Mouse (Mus musculus) MEL (cell line): Measurements from ENCODE around the gene Lingo1. TPM values are rescaled to one million over a fixed set of nuclear protein-coding genes. Genes with fewer than 3 reads are reported as not detected.

Source experiments
- DNase-seq: peaks from one replicate; pipeline ENCODE4 v3.0.0; 2011; ENCODE audit warnings: low read depth, low spot score
- H3K27ac ChIP-seq: 2 replicates; pipeline ENCODE4 v1.5.1; 2012; ENCODE audit warnings: low read depth, mild to moderate bottlenecking, control low read depth, low read length, moderate library complexity; ENCODE audit not compliant: control insufficient read depth
- H3K27me3 ChIP-seq, 2 experiments: fragments of 150-350 bp in 1 of 2; sonication (generic) in 1 of 2; 2 replicates each; pipeline ENCODE4 v1.6.1; 2012; ENCODE audit warnings: low read length in 2 of 2, mild to moderate bottlenecking in 2 of 2, improper control_type of control experiment in 1 of 2, moderate library complexity in 1 of 2; ENCODE audit not compliant: insufficient read depth in 2 of 2, control insufficient read depth in 1 of 2
- H3K36me3 ChIP-seq, 2 experiments: 2 replicates each; pipeline ENCODE4 v1.6.1; 2012 to 2014; ENCODE audit warnings: low read length in 2 of 2, improper control_type of control experiment in 1 of 2, inconsistent platforms in 1 of 2, mild to moderate bottlenecking in 1 of 2; ENCODE audit not compliant: insufficient read depth in 2 of 2, control insufficient read depth in 1 of 2
- H3K4me1 ChIP-seq, 2 experiments: fragments of 150-350 bp in 1 of 2; sonication (generic) in 1 of 2; 2 replicates each; pipeline ENCODE4 v1.6.1; 2012; ENCODE audit warnings: low read length in 2 of 2, improper control_type of control experiment in 1 of 2, mild to moderate bottlenecking in 1 of 2; ENCODE audit not compliant: insufficient read depth in 2 of 2, control insufficient read depth in 1 of 2
- H3K4me3 ChIP-seq, 2 experiments: fragments of 150-350 bp in 1 of 2; sonication (generic) in 1 of 2; 2 replicates each; pipeline ENCODE4 v1.5.1; 2012; ENCODE audit warnings: low read depth in 2 of 2, low read length in 2 of 2, mild to moderate bottlenecking in 2 of 2, moderate library complexity in 2 of 2, control low read depth in 1 of 2, improper control_type of control experiment in 1 of 2; ENCODE audit not compliant: control insufficient read depth in 1 of 2, insufficient read depth in 1 of 2
- H3K79me2 ChIP-seq: 2 replicates; pipeline ENCODE4 v1.6.1; 2012; ENCODE audit warnings: mild to moderate bottlenecking, low read length, moderate library complexity; ENCODE audit not compliant: control insufficient read depth, poor library complexity, insufficient read depth
- H3K9ac ChIP-seq: 2 replicates; pipeline ENCODE4 v1.6.1; 2012; ENCODE audit warnings: low read depth, mild to moderate bottlenecking, control low read depth, low read length, moderate library complexity; ENCODE audit not compliant: control insufficient read depth, poor library complexity, severe bottlenecking
- H3K9me3 ChIP-seq: fragments of 150-350 bp; sonication (generic); replicated peaks from 2 replicates; pipeline ENCODE4 v1.6.1; 2012; ENCODE audit warnings: mild to moderate bottlenecking, low read length, improper control_type of control experiment, moderate library complexity; ENCODE audit not compliant: insufficient read depth
- CHD1 ChIP-seq: IDR thresholded peaks from 2 replicates; pipeline ENCODE4 v1.6.1; 2012; ENCODE audit warnings: low read depth, mild to moderate bottlenecking, inconsistent platforms, low read length, improper control_type of control experiment
- CHD2 ChIP-seq: IDR thresholded peaks from 2 replicates; pipeline ENCODE4 v1.6.1; 2011; ENCODE audit warnings: low read length, improper control_type of control experiment
- E2F4 ChIP-seq: IDR thresholded peaks from 2 replicates; pipeline ENCODE4 v1.6.1; 2011; ENCODE audit warnings: low read depth, low read length, improper control_type of control experiment, borderline replicate concordance
- ELF1 ChIP-seq: IDR thresholded peaks from 2 replicates; pipeline ENCODE4 v1.6.1; 2014; ENCODE audit warnings: low read depth, mild to moderate bottlenecking, inconsistent platforms, low read length, improper control_type of control experiment, moderate library complexity
- EP300 ChIP-seq, 2 experiments: IDR thresholded peaks; 2 replicates each; pipeline ENCODE4 v1.6.1; 2011; ENCODE audit warnings: improper control_type of control experiment in 2 of 2, low read length in 2 of 2, low read depth in 1 of 2, mild to moderate bottlenecking in 1 of 2
- HCFC1 ChIP-seq: IDR thresholded peaks from 2 replicates; pipeline ENCODE4 v1.6.1; 2012; ENCODE audit warnings: low read depth, mild to moderate bottlenecking, inconsistent platforms, low read length, improper control_type of control experiment, moderate library complexity
- JUND ChIP-seq: IDR thresholded peaks from 2 replicates; pipeline ENCODE4 v1.6.1; 2011; ENCODE audit warnings: low read depth, mild to moderate bottlenecking, improper control_type of control experiment, low read length
- KAT2A ChIP-seq: conservative IDR thresholded peaks from 2 replicates; pipeline ENCODE4 v1.6.1; 2012; ENCODE audit warnings: low read depth, low read length, improper control_type of control experiment, inconsistent platforms
- MAFK ChIP-seq: IDR thresholded peaks from 2 replicates; pipeline ENCODE4 v1.6.1; 2011; ENCODE audit warnings: low read depth, mild to moderate bottlenecking, low read length, improper control_type of control experiment, borderline replicate concordance
- MAX ChIP-seq: IDR thresholded peaks from 2 replicates; pipeline ENCODE4 v1.6.1; 2011; ENCODE audit warnings: low read length, improper control_type of control experiment
- MEF2A ChIP-seq: IDR thresholded peaks from 2 replicates; pipeline ENCODE4 v1.6.1; 2014; ENCODE audit warnings: low read depth, mild to moderate bottlenecking, inconsistent platforms, low read length, improper control_type of control experiment; ENCODE audit not compliant: poor library complexity, insufficient replicate concordance, severe bottlenecking; ENCODE audit errors: extremely low read depth
- MXI1 ChIP-seq: IDR thresholded peaks from 2 replicates; pipeline ENCODE4 v1.6.1; 2011; ENCODE audit warnings: mild to moderate bottlenecking, low read depth, low read length, improper control_type of control experiment
- MYB ChIP-seq: IDR thresholded peaks from 2 replicates; pipeline ENCODE4 v1.6.1; 2011; ENCODE audit warnings: mild to moderate bottlenecking, low read depth, low read length, improper control_type of control experiment
- NELFE ChIP-seq: IDR thresholded peaks from 2 replicates; pipeline ENCODE4 v1.6.1; 2011; ENCODE audit warnings: low read depth, low read length, improper control_type of control experiment
- RAD21 ChIP-seq: IDR thresholded peaks from 2 replicates; pipeline ENCODE4 v1.6.1; 2011; ENCODE audit warnings: mild to moderate bottlenecking, low read depth, low read length, improper control_type of control experiment
- SMC3 ChIP-seq: IDR thresholded peaks from 2 replicates; pipeline ENCODE4 v1.6.1; 2011; ENCODE audit warnings: low read depth, low read length, improper control_type of control experiment
- TAL1 ChIP-seq: IDR thresholded peaks from 2 replicates; pipeline ENCODE4 v1.6.1; 2012; ENCODE audit warnings: mild to moderate bottlenecking, inconsistent platforms, low read length, moderate library complexity, mixed read lengths
- TBP ChIP-seq: IDR thresholded peaks from 2 replicates; pipeline ENCODE4 v1.8.0; 2011; ENCODE audit warnings: low read depth, low read length, improper control_type of control experiment
- TCF12 ChIP-seq: IDR thresholded peaks from 2 replicates; pipeline ENCODE4 v1.6.1; 2014; ENCODE audit warnings: low read depth, mild to moderate bottlenecking, inconsistent platforms, low read length, improper control_type of control experiment, moderate library complexity
- UBTF ChIP-seq: IDR thresholded peaks from 2 replicates; pipeline ENCODE4 v1.6.1; 2012; ENCODE audit warnings: low read depth, mild to moderate bottlenecking, inconsistent platforms, low read length, improper control_type of control experiment, moderate library complexity, borderline replicate concordance; ENCODE audit not compliant: insufficient read depth
- ZMIZ1 ChIP-seq: IDR thresholded peaks from 2 replicates; pipeline ENCODE4 v1.6.1; 2012; ENCODE audit warnings: low read depth, mild to moderate bottlenecking, inconsistent platforms, low read length, improper control_type of control experiment, moderate library complexity
- ZNF384 ChIP-seq: IDR thresholded peaks from 2 replicates; pipeline ENCODE4 v1.6.1; 2012; ENCODE audit warnings: low read depth, mild to moderate bottlenecking, inconsistent platforms, low read length, improper control_type of control experiment
- polyA plus RNA-seq, 2 experiments: library from polyadenylated mRNA; stranded (reverse) in 1 of 2; unstranded in 1 of 2; fragments of >175 nt in 1 of 2; fragments of >200 nt in 1 of 2; gene quantifications; 2 replicates each; pipeline versions ENCODE4 v1.2.1 to v1.2.4; 2012; ENCODE audit warnings: low replicate concordance in 2 of 2, low read depth in 1 of 2; ENCODE audit not compliant: insufficient read length in 2 of 2, insufficient read depth in 1 of 2, missing spikeins in 1 of 2
- total RNA-seq: library from RNA; depleted of rRNA; stranded (reverse); fragments of 300-350 nt; gene quantifications from 2 replicates; pipeline ENCODE4 v1.2.3, GENCODE M21; 2012

Gene Lingo1
- total and polyA plus RNA-seq, 3 experiments = not detected

DNA sequence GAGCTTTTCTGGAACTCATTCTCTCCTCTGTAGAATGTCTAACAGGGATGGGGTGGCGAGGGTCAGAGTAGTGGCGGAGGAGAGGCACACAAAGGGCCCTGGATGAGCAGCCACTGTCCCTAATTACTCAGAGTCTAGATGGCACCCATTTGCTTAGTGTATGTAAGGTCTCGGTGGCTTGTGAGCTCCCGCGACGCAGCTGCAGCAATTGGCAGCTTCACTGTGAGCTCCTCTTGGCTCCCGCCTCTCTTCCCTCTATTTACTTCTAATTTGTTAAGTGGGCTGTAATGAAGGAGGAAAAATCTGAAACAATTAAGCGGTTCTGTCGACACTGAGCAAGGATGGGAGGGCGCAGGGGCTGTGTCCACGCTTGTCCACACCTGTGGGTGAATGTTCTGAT, 195.6 kb downstream of the Lingo1 start:
- Histone ChIP-seq H3K36me3 (no peaks in the 10 kb centered on the region), H3K4me3 (no peak overlapping the region), H3K9me3 (no peaks in the 10 kb centered on the region), H3K79me2 (no peaks in the 10 kb centered on the region)
- no peak for DNase-seq
- no peak for TF ChIP-seq RAD21
- TF ChIP-seq HCFC1 = no peak
- TF ChIP-seq MXI1 = no peak
- no peak for TF ChIP-seq UBTF
- TF ChIP-seq KAT2A = no peak
- TF ChIP-seq ZMIZ1 = no peak
- TF ChIP-seq TAL1 = no peak
- TF ChIP-seq ZNF384 = no peak
- no peak for TF ChIP-seq CHD2
- TF ChIP-seq JUND = no peak
- no peak for TF ChIP-seq MEF2A
- TF ChIP-seq E2F4 = no peak
- no peak for TF ChIP-seq MAX
- TF ChIP-seq MYB = no peak
- TF ChIP-seq EP300 (IDR thresholded peaks at IDR 0.05; ENCODE audit: low read depth in 1 of 2, low read length in 2 of 2) = no peak
- TF ChIP-seq, all 39 proteins: peak for 0
- peaks cover 6 to 11% of the 10 kb centered on the region in 2 experiments; a peak in 3 of 4 replicates for H3K27me3 ChIP-seq
- no peak overlapping the region for H3K9ac ChIP-seq
- no peaks in the 10 kb centered on the region for H3K4me1 ChIP-seq
- H3K27ac ChIP-seq = no peak overlapping the region

DNA sequence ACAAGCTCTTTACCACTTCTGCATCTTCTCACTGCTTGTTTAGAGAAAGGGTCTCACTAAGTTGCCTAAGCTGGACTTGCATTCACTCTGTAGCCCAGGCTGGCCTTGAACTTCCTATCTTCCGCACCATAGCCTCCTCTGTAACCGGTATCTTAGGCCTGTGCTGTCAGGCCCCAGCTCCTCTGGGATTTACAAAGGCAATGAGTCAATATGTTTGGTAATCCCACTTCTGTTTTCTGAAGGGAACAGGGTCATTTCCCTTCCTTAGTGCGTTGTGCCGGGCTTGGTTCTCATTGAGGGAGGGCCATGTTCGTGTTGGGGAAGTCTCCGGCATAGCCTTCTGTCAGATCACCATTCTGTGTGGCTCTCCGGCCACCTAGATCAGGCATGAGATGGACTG, 203.6 kb downstream of the Lingo1 start:
- Histone ChIP-seq H3K27me3 (no peaks in the 10 kb centered on the region; a peak in 1 of 4 replicates), H3K36me3 (no peaks in the 10 kb centered on the region), H3K9ac (no peak overlapping the region), H3K4me3 (no peak overlapping the region), H3K27ac (no peak overlapping the region), H3K9me3 (no peaks in the 10 kb centered on the region), H3K79me2 (no peaks in the 10 kb centered on the region), H3K4me1 (no peaks in the 10 kb centered on the region)
- TF ChIP-seq ELF1 (no peak), CHD1 (no peak), MYB (no peak), MXI1 (no peak), MAFK (no peak), TCF12 (no peak), NELFE (no peak), TBP (no peak), RAD21 (no peak), TAL1 (no peak), SMC3 (no peak), E2F4 (no peak)
- no peak for DNase-seq
